Comparison of ENCODE assay signal across 1 mouse cellular context in the genomic region with DNA sequence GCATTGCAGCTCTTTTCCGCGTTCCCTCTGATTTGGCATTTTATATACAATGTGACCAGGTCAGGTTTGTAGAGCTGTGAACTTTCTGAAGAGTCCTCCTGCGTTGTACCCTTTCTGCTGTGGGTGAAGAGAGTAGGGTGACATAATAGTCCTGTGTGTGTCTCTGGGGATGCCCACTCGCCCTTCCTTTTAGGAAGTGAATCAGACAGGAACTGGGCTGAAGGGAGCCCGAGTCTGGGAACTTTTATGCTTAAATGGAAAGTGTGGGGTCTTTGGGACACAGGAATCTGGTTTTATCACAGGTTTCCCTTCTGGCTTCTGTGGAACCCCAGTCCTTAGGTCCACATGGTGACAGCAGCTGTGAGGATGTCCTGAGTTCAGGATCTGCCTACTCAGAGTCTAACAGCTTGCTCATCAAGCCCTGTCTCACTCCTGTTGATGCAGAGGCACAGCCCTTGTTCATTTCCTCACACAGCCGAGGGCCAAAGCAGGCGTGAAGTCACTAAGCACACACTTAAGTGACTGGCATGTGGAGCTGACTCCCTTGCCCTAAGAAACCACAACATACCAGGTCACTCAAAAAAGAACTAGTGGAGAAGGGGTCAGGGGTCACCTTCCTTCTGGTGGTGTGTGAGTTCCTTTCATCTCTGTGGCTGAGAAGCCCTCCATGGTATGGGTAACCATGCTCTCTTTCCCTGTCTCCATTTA.
TF ChIP-seq lines count a peak whose summit lies in the region.

No protein-coding gene starts in this region.

TF ChIP-seq in ES-E14, 5 proteins besides CTCF, POLR2A, EP300 and RAD21:
- TF ChIP-seq ZC3H11A (IDR thresholded peaks at IDR 0.05; ENCODE audit: borderline replicate concordance, low read depth, low read length) (no peak), ZNF384 (IDR thresholded peaks at IDR 0.05; ENCODE audit: low read depth, low read length) (no peak), HCFC1 (IDR thresholded peaks at IDR 0.05; ENCODE audit: borderline replicate concordance, insufficient read depth, low read length) (no peak), CHD2 (IDR thresholded peaks at IDR 0.05; ENCODE audit: low read depth, low read length) (no peak), MAFK (IDR thresholded peaks at IDR 0.05; ENCODE audit: insufficient read depth, low read depth, low read length) (no peak)
